Comparison of ENCODE assay signal across 14 mouse cellular contexts in the genomic region with DNA sequence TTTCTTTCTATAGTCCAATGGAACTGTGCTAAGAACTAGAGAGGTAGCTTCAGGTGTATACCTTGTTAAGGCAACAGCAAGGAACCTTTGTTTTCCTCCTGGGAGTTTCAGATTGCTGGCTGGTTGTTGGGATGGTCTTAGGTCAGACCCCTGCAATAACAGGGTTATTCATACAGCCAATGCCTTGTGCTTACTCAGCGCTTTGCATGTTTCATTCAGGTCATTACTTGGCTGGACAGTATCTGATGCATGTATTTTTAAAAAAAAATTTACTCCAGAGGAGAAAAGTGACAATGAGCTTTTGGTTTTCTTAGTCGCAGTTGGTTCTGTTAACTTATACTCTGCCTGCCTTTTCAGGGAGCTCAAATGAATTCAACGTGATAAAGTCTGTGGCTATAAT.
"Had no signal": no experiment of that assay in that cellular context is flagged by ENCODE, and none has a peak within 500 bp of the region (broad histone marks: within the 10 kb centered on the region; RNA-seq: fewer than 3 reads in every experiment).

No protein-coding gene starts in this region.

- H3K9me3 ChIP-seq: midbrain, embryonic 10.5 days; midbrain, embryonic 12.5 days; midbrain, embryonic 15.5 days; neural tube, embryonic 12.5 days; stomach, embryonic 15.5 days had no signal

- ATAC-seq: midbrain, embryonic 15.5 days had no signal

- H3K4me2 ChIP-seq: lung, embryonic 14.5 days; midbrain, embryonic 12.5 days; midbrain, embryonic 15.5 days; neural tube, embryonic 12.5 days; stomach, embryonic 15.5 days had no signal

- DNase-seq: lung, adult 18-20 months; lung, embryonic 14.5 days; lung, postnatal 10 days; lung, postnatal 4 days; right cerebral cortex, postnatal 14 days; thymus, adult 2 months; thymus, postnatal 25 days; thymus, postnatal 4 days had no signal

- H3K4me3 ChIP-seq: midbrain, embryonic 10.5 days; midbrain, embryonic 12.5 days; midbrain, embryonic 15.5 days; neural tube, embryonic 12.5 days; stomach, embryonic 15.5 days had no signal

- H3K9ac ChIP-seq: lung, embryonic 14.5 days; midbrain, embryonic 12.5 days; midbrain, embryonic 15.5 days; neural tube, embryonic 12.5 days; stomach, embryonic 15.5 days had no signal

- H3K36me3 ChIP-seq: midbrain, embryonic 10.5 days; midbrain, embryonic 12.5 days; midbrain, embryonic 15.5 days; neural tube, embryonic 12.5 days; stomach, embryonic 15.5 days had no signal

- H3K27me3 ChIP-seq: midbrain, embryonic 12.5 days; midbrain, embryonic 15.5 days; neural tube, embryonic 12.5 days; stomach, embryonic 15.5 days had no signal

- H3K27ac ChIP-seq: midbrain, embryonic 10.5 days; midbrain, embryonic 12.5 days; midbrain, embryonic 15.5 days; neural tube, embryonic 12.5 days; stomach, embryonic 15.5 days; stomach, postnatal 0 days had no signal
